In the genomic region with DNA sequence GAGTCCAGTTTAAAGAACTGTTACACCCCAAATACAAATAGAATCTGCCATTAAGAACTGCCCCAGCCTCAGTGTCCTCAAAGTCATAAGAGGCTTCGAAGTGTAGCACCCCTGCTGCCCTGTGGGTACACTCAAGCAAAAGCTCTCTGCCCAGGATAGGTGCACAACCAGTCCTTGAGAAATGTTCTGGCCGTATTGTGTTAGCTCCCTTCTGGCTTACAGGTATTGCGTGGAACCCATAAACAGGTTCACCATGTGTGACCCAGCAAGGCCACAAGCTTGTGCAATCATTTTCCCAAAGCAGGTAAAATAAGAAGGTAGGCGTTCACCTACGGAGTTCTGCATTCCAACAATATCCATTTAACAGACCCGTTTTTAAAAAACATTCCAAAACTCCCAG, we compare ENCODE assay signal across 27 mouse cellular contexts. TPM values are rescaled to one million over a fixed set of nuclear protein-coding genes. Genes with fewer than 3 reads are reported as not detected.
DNase-seq lines count a peak whose midpoint lies in the region; ATAC-seq and TF ChIP-seq lines count a peak whose summit lies in the region.
"Had no signal": no experiment of that assay in that cellular context is flagged by ENCODE, and none has a peak within 500 bp of the region (broad histone marks: within the 10 kb centered on the region; RNA-seq: fewer than 3 reads in every experiment).

No protein-coding gene starts in this region.

- 88% methylated on average over 6 of the region's 6 CpGs for WGBS in heart, embryonic 11.5 days (ENCODE audit: insufficient replicate concordance)
- WGBS in heart, adult 2 months: 88% methylated on average over 6 of the region's 6 CpGs
- 82% methylated on average over 6 of the region's 6 CpGs for whole genome bisulfite sequencing in heart, embryonic 14.5 days
- 41% methylated on average over 6 of the region's 6 CpGs for WGBS in liver, adult 2 months

- intact Hi-C loops in heart, adult 2 months (cut with DNase I): loop anchor here (10.0 kb wide), 1 partner anchor 52 kb away; no protein-coding TSS in a partner anchor

- H3K9me3 ChIP-seq in heart, embryonic 11.5 days (replicated peaks; ENCODE audit: control insufficient read depth, low read length): no peaks in the 10 kb centered on the region
- H3K9me3 ChIP-seq in heart, embryonic 14.5 days (ENCODE audit: control insufficient read depth, low read length): no peaks in the 10 kb centered on the region
- H3K9me3 ChIP-seq: embryonic facial prominence, embryonic 13.5 days; forebrain, embryonic 10.5 days; forebrain, embryonic 13.5 days; hindbrain, embryonic 12.5 days; hindbrain, embryonic 15.5 days had no signal

- H3K4me1 ChIP-seq in heart, embryonic 11.5 days (ENCODE audit: control insufficient read depth, insufficient read depth, low read length): peaks cover 11% of the 10 kb centered on the region; the same call in 1 of the 2 replicates
- H3K4me1 ChIP-seq in heart, adult 2 months (ENCODE audit: control insufficient read depth, insufficient read depth, low read length): peaks cover 16% of the 10 kb centered on the region
- H3K4me1 ChIP-seq in heart, embryonic 14.5 days (ENCODE audit: control insufficient read depth in 2 of 2, insufficient read depth in 2 of 2, low read length in 2 of 2): peaks cover 16 to 43% of the 10 kb centered on the region in 2 experiments
- peaks cover 24% of the 10 kb centered on the region for H3K4me1 ChIP-seq in liver, adult 2 months (ENCODE audit: control insufficient read depth, insufficient read depth, low read length)

- TF ChIP-seq POLR2A in heart, adult 2 months (IDR thresholded peaks at IDR 0.05; ENCODE audit: insufficient read depth, low read depth, low read length): no peak
- TF ChIP-seq POLR2A in liver, adult 2 months (IDR thresholded peaks at IDR 0.05; ENCODE audit: extremely low read depth, insufficient read depth, low read length): no peak

- peaks cover 7% of the 10 kb centered on the region for H3K79me2 ChIP-seq in heart, adult 2 months (replicated peaks; ENCODE audit: control insufficient read depth, insufficient read depth, low read length)
- H3K79me2 ChIP-seq in liver, adult 2 months (ENCODE audit: control insufficient read depth, insufficient read depth, low read length): peaks cover 19% of the 10 kb centered on the region

- no peak for ATAC-seq in heart, embryonic 11.5 days (replicated peaks; ENCODE audit: insufficient number of reproducible peaks, low FRiP score, low TSS enrichment)
- no peak for ATAC-seq in heart, embryonic 14.5 days (ENCODE audit: insufficient number of reproducible peaks, insufficient read depth, low FRiP score, low read depth)
- ATAC-seq: CD4-positive, CD25-positive, alpha-beta regulatory T cell, adult 4 months; forebrain, embryonic 13.5 days; forebrain, embryonic 16.5 days; intestine, postnatal 0 days had no signal

- TF ChIP-seq CTCF in heart, adult 2 months (IDR thresholded peaks at IDR 0.05): no peak
- no peak for TF ChIP-seq CTCF in liver, adult 2 months (IDR thresholded peaks at IDR 0.05; ENCODE audit: low read depth, low read length)

- H3K27me3 ChIP-seq in heart, embryonic 11.5 days (ENCODE audit: control insufficient read depth, insufficient read depth, low read length): no peaks in the 10 kb centered on the region
- no peaks in the 10 kb centered on the region for H3K27me3 ChIP-seq in heart, adult 2 months (ENCODE audit: control insufficient read depth, insufficient read depth, low read length)
- H3K27me3 ChIP-seq in heart, embryonic 14.5 days (ENCODE audit: control insufficient read depth, insufficient read depth, low read length): no peaks in the 10 kb centered on the region
- no peaks in the 10 kb centered on the region for H3K27me3 ChIP-seq in liver, adult 2 months (ENCODE audit: control insufficient read depth, insufficient read depth, low read length)
- H3K27me3 ChIP-seq: embryonic facial prominence, embryonic 13.5 days; hindbrain, embryonic 12.5 days had no signal

- no peak overlapping the region for H3K27ac ChIP-seq in heart, embryonic 11.5 days (ENCODE audit: low read depth, low read length)
- no peak overlapping the region for H3K27ac ChIP-seq in heart, adult 2 months
- H3K27ac ChIP-seq in heart, embryonic 14.5 days (replicated peaks in 1 of 2; ENCODE audit: control insufficient read depth in 1 of 2, insufficient read depth in 1 of 2, low read depth in 2 of 2, low read length in 2 of 2): peak overlapping the region in 1 of 2 experiments; percentile 68; a peak in 1 of 4 replicates
- H3K27ac ChIP-seq in liver, adult 2 months (replicated peaks; ENCODE audit: insufficient read depth, low read depth, low read length): peak overlapping the region; percentile 48
- H3K27ac ChIP-seq: embryonic facial prominence, embryonic 10.5 days; embryonic facial prominence, embryonic 13.5 days; forebrain, embryonic 10.5 days; forebrain, embryonic 13.5 days; hindbrain, embryonic 12.5 days; hindbrain, embryonic 15.5 days had no signal

- H3K4me3 ChIP-seq in heart, embryonic 11.5 days (ENCODE audit: low read depth, low read length): no peak overlapping the region
- H3K4me3 ChIP-seq in heart, adult 2 months: no peak overlapping the region
- no peak overlapping the region for H3K4me3 ChIP-seq in heart, embryonic 14.5 days (ENCODE audit: control insufficient read depth in 1 of 2, insufficient read depth in 1 of 2, low read depth in 1 of 2, low read length in 2 of 2)
- H3K4me3 ChIP-seq in liver, adult 2 months (ENCODE audit: insufficient read depth, low read depth, low read length): no peak overlapping the region
- H3K4me3 ChIP-seq: embryonic facial prominence, embryonic 10.5 days; embryonic facial prominence, embryonic 13.5 days; erythroblast, embryonic 14.5 days; forebrain, embryonic 10.5 days; forebrain, embryonic 13.5 days; hindbrain, embryonic 12.5 days; hindbrain, embryonic 15.5 days had no signal

- TF ChIP-seq EP300 in heart, adult 2 months (IDR thresholded peaks at IDR 0.05; ENCODE audit: insufficient read depth, low read depth, low read length): no peak

- H3K4me2 ChIP-seq in heart, embryonic 11.5 days: peak overlapping the region; percentile 39
- H3K4me2 ChIP-seq in heart, embryonic 14.5 days (ENCODE audit: low read length): peak overlapping the region; percentile 29
- H3K4me2 ChIP-seq: forebrain, embryonic 13.5 days; hindbrain, embryonic 12.5 days; hindbrain, embryonic 15.5 days had no signal

- DNase-seq in heart, adult 2 months: no peak
- DNase-seq in heart, adult 18-20 months: no peak
- DNase-seq in liver, adult 2 months (ENCODE audit: extremely low read depth, low read depth, low spot score): peak; percentile 74
- no peak for DNase-seq in liver
- DNase-seq: adrenal gland, adult 2 months; adrenal gland, postnatal 14 days; cerebellum, adult 11 months; cerebellum, adult 2 months; cerebellum, adult 9-11 months; cerebellum, postnatal 25 days; embryo, embryonic 11 days; gastrocnemius, postnatal 10 days; gastrocnemius, postnatal 36 days; kidney, adult 2 months had no signal

- H3K36me3 ChIP-seq in heart, embryonic 11.5 days (ENCODE audit: control insufficient read depth, insufficient read depth, low read length): no peaks in the 10 kb centered on the region
- H3K36me3 ChIP-seq in heart, adult 2 months (ENCODE audit: control insufficient read depth, insufficient read depth, low read length): peaks cover 25% of the 10 kb centered on the region
- no peaks in the 10 kb centered on the region for H3K36me3 ChIP-seq in heart, embryonic 14.5 days (ENCODE audit: control insufficient read depth, insufficient read depth, low read length)
- no peaks in the 10 kb centered on the region for H3K36me3 ChIP-seq in liver, adult 2 months (ENCODE audit: control insufficient read depth, insufficient read depth, low read length)
- H3K36me3 ChIP-seq: embryonic facial prominence, embryonic 10.5 days; embryonic facial prominence, embryonic 13.5 days; forebrain, embryonic 10.5 days; hindbrain, embryonic 12.5 days; hindbrain, embryonic 15.5 days had no signal

- H3K9ac ChIP-seq in heart, embryonic 11.5 days (ENCODE audit: low read depth, low read length): no peak overlapping the region
- no peak overlapping the region for H3K9ac ChIP-seq in heart, adult 2 months (ENCODE audit: low read depth, low read length)
- no peak overlapping the region for H3K9ac ChIP-seq in heart, embryonic 14.5 days (ENCODE audit: low read length)
- H3K9ac ChIP-seq in liver, adult 2 months (ENCODE audit: low read depth, low read length): no peak overlapping the region
- H3K9ac ChIP-seq: embryonic facial prominence, embryonic 13.5 days; forebrain, embryonic 13.5 days; hindbrain, embryonic 12.5 days; hindbrain, embryonic 15.5 days had no signal

RNA-seq across cellular contexts. Expression of gene Crybg3, which starts 3.5 kb away (rescaled TPM):
- polyA plus RNA-seq in heart, embryonic 11.5 days (2014; fragmentation: Nextera tagmentation; extraction: Ambion mirVana): 19.7 and 19.8 TPM in 2 replicates
- total RNA-seq in heart, adult 2 months (2021): 10 to 100 TPM; 65.0 to 74.7 TPM
- polyA plus RNA-seq in heart, adult 2 months (2012; rRNA removed): 14.9 and 22.7 TPM in 2 replicates
- polyA plus RNA-seq in heart, embryonic 14.5 days (2014; fragmentation: Nextera tagmentation; extraction: Ambion mirVana): 20.5 and 20.9 TPM in 2 replicates
- 10 to 100 TPM; 71.9 to 73.5 TPM for total RNA-seq in heart, adult 18-20 months (2021)
- total RNA-seq in liver, adult 2 months (2014; rRNA removed): 4.1 and 5.5 TPM in 2 replicates
- polyA plus RNA-seq in liver, adult 2 months (2012; rRNA removed): 1.1 and 3.0 TPM in 2 replicates
- polyA plus RNA-seq: erythroblast, embryonic 14.5 days had no signal

RNA-seq across cellular contexts. Expression of gene Arl6, which starts 41.9 kb away (rescaled TPM):
- polyA plus RNA-seq in heart, embryonic 11.5 days (2014; fragmentation: Nextera tagmentation; extraction: Ambion mirVana): 20.8 and 24.6 TPM in 2 replicates
- 1 to 10 TPM; 3.7 to 4.2 TPM for total RNA-seq in heart, adult 2 months (2021)
- 1.9 and 3.4 TPM in 2 replicates for polyA plus RNA-seq in heart, adult 2 months (2012; rRNA removed)
- polyA plus RNA-seq in heart, embryonic 14.5 days (2014; fragmentation: Nextera tagmentation; extraction: Ambion mirVana): 22.6 and 23.7 TPM in 2 replicates
- 1 to 10 TPM; 3.0 to 4.0 TPM for total RNA-seq in heart, adult 18-20 months (2021)
- total RNA-seq in liver, adult 2 months (2014; rRNA removed): 3.8 and 3.9 TPM in 2 replicates
- polyA plus RNA-seq in liver, adult 2 months (2012; rRNA removed): 0.39 and 0.65 TPM in 2 replicates
- total RNA-seq: MEL had no signal
